Mouse (Mus musculus) embryo, embryonic 11.5 days (tissue): ENCODE data around the gene Sat1.
"Not testable (repeated sequence)": the region's sequence is repeated elsewhere in the genome, so short reads cannot be mapped to it uniquely, and the experiment has no call there.

ENCODE experiments used
- DNase-seq: peaks from one replicate; pipeline ENCODE4 v3.0.0-alpha.2; 2012; ENCODE audit warnings: low read depth, low spot score

Sat1 gene

DNA sequence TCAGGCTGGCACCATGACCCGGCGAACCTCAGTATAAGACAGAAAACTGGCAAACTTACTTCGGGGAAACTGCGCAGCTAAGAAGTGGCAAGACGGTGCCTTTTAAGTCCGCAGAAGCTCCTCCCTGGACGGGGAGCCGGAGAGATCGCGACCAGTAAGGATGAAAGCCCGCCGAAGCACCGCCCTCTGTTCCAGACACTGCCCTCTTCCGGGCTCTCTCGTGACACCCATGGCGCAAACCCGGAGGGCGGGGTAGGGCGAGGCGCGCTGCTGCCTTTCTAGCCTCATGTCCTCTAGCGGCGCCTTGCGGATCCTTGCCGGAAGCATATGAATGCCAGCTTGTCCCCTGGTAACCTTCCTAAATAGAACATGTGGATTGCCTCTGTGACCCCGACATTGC is at the start of gene Sat1:
Gene Sat1 (minus strand): TSS at position 179 of the 400 bp plus-strand sequence.
- DNase-seq = peak; percentile 73

DNA sequence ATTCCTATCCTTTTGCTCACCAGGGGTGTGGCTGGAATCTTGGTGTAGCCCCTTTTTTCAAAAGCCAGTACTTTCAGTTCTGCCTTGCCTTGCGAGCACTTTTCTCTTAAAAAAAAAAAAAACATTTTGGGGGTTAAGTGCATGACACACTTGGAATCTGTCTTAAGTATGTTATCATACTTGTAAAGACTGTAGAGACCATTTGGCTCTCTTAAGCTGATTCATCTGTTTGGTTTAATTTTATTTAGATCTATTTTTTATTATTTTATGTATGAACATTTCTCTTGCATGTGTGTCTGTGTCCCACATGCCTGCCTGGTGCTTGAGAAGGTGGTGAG is 46.6 kb upstream of the Sat1 start:
- DNase-seq = no peak

- peak; percentile 57 for DNase-seq
These were observed 46.1 kb upstream of the Sat1 start, which contains the start of gene Acot9 for GRCm38 (mm10) chrX:155262235-155262914. Acot9 (plus strand) TSS chrX:155262443.

GRCm38 (mm10) chrX:155256856-155257255 is 40.6 kb upstream of the Sat1 start:
- DNase-seq = no peak

GRCm38 (mm10) chrX:155218277-155218676 is 2.0 kb upstream of the Sat1 start:
- DNase-seq = no peak

GRCm38 (mm10) chrX:155215501-155216248 is 574 bp downstream of the Sat1 start:
- DNase-seq = no peak

DNA sequence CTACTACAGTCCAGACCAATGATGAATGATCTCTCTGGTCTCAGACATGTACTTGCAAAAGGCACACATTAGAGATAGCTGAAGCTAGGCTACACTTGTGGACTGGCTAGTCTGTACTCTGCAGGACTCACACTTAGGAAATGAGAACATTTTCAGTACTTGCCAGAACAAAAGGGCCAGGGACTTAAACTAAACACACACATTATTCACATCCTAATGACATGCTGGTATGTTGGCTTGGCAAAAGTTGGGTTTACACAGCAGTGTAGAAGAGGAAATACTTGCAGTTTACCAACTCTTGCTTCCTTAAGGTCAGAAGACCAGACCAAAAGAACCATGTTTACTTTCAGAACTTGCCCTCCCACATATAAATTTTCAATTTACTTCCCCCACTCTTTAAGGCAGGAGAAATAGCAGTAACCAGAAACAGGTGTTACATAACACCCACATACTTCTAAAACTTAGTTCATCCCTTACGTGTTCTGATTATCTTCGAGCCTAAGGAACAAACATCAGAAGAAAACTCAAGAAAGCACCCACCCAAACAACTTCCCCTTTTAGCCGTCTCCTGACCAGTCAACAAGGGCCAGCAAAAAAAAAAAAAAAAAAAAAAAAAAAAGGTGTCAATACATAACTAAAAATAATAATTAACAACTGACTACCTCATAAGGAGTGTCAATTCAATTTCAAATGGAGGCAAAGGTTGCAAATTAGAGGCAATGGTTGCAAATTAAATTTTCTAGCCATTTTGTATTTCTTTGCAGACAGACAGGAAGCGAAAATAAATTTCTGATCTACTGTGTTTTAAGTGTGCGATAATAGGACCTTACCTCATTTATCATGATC is 1.7 kb downstream of the Sat1 start:
- no peak for DNase-seq

- DNase-seq = no peak
These were observed 7.6 kb downstream of the Sat1 start for GRCm38 (mm10) chrX:155208671-155209070.

- not testable (repeated sequence) for DNase-seq
These were observed 10.8 kb downstream of the Sat1 start for GRCm38 (mm10) chrX:155205436-155205835.

DNA sequence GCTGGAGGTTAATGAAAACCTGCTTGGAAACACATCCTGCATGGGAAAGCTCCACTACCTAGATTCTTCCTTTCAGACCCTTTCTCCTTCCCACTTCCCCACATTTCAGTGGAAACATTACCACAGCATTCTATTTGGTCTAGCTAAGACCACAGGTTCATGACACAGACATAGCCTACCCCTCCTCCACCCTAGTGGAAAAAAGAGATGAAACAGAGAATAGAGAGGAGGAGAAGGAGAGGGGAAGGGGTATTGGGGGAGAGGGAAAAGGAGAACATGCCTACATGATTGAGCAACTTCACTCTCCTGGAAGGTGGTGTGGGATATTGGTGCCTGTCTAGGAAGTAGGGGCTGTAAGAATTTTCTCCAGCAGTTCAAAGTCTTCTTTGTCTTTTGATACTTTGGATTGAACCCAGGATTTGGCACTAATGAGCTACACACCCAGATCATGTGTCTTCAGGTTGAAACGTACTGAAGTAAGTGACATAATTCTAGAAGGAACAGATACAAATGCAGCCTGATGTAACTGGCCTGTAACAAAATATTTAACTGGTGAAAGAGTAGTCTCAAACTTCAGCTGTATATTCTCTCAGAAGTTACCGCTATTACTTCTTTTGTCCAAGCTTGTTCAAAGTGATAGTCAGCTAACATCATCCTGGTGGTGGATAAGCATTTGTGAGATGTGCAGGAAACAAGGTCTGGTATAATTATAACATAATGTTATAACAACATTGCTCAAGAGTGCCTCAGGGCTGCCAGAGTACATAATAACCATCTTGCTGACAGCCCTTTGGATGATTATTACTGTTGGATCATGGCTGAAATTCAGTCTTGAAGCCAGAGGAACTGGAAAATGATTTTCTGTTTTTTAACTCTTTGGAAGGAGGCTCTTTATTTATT is 13.6 kb downstream of the Sat1 start:
- DNase-seq = no peak

- DNase-seq = no peak
These were observed 14.4 kb downstream of the Sat1 start for GRCm38 (mm10) chrX:155201799-155202198.

DNA sequence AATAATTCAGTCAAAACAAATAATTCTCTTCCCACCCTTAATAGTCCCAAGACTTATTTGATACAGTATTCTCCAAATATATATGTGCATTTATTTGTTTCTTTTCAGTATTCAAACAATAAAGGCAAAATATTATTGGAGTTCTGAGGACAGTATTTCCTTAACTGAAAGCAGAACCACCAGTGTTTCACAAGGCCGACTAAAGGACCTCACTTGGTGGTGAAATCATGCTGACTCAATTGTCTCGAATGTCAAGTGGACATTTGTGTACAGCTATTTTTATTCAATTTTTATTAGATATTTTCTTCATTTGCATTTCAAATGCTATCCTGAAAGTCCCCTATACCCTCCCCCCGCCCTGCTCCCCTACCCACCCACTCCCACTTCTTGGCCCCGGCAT is 21.3 kb downstream of the Sat1 start:
- no peak for DNase-seq

- DNase-seq = no peak
These were observed 22.4 kb downstream of the Sat1 start for GRCm38 (mm10) chrX:155193732-155194443.

DNA sequence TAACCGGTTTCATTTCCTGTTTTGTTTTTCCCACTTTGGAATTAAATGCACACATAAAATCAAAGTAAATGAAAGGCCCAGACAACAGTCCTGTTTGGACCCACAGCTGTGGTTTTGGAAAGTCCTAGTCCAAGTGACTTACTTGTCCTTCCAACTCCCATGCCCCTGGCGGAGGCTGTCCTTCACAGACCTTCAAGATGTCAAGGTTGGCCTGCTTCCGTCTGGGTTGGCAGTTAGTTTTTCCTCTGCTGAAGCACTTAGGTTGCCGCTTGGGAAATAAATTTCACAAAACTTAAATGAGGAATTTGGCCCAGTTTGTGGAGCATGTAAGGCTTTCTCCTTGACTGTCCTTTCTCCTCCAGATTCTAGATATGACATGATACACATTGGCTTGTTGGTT is 24.3 kb downstream of the Sat1 start:
- no peak for DNase-seq

DNA sequence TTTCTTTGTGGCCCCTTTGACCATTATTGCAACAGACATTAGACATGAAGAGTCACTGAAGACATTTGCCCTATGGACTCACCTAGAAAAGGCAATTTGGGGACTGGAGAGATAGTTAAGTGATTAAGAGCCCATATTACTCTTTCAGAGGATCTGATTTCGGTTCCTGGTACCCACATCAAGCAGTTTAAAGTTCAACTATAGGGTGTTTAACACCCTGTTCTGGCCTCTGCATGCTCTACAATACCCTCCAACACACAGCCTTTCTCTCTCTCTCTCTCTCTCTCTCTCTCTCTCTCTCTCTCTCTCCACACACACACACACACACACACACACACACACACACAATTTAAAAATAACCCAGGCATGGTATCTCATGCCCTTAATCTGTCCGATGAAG is 38.6 kb downstream of the Sat1 start:
- no peak for DNase-seq

DNA sequence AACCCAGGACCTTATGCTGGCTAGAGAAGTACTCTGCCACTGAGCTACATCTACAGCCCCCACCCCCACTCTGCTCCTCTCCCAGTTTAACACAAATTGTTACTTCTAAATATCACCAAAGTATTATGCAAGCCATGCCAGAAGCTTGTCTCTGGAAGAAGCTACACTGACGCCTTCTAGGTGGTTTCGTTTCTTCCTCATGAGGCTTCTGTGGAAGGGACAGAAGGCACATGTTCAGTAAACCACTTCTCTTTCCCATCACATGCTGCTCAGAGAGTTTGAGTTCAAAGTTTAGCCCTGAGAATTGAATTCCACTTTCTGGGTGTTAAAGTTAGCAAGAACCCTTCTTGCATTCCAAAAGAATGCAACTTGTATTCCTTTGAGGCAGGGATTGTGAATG is 39.0 kb downstream of the Sat1 start:
- no peak for DNase-seq

- no peak for DNase-seq
These were observed 40.7 kb downstream of the Sat1 start for GRCm38 (mm10) chrX:155175568-155175967.

GRCm38 (mm10) chrX:155172310-155172709 is 43.9 kb downstream of the Sat1 start:
- DNase-seq = no peak

- no peak for DNase-seq
These were observed 44.5 kb downstream of the Sat1 start for GRCm38 (mm10) chrX:155171754-155172153.

GRCm38 (mm10) chrX:155169886-155170285 is 46.4 kb downstream of the Sat1 start:
- DNase-seq = no peak

- no peak for DNase-seq
These were observed 48.6 kb downstream of the Sat1 start for GRCm38 (mm10) chrX:155167667-155168066.
